Mouse (Mus musculus): ENCODE measurements at regions not wholly inside any gene's neighbourhood (a gene's known extent, or its start where the extent isn't known, plus 50 kb on each side); places are given as distances from the start of the nearest gene placed in this dataset.

DNA sequence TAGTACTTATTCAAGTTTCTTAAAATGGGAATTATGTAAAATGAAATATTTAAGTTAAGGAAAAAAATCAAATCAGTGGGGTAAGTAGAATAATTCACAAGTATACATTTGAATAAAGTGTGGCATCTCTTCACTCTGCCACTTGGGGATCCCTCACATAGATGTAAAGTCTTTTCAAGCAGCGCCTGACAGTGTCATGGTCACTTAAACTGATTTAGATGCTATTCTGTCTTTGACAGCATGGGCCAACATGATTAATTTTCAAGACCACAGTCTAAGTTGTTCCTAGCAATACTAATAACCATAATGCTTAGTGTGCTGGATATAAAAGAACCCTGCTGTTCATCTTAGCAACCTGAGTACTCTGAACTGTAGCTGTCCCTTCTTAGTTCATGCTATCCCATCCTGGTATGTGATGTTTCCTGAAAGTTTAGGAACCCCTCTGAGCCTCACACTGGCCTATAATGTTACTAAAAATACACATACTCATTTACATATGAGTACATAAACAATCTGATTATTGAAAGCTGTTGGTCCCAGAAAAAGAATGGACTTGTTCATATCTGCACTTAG, 68.4 kb upstream of the Plppr5 start:
- H3K27me3 ChIP-seq (replicated peaks), result no peaks in the 10 kb centered on the region
- H3K9me3 ChIP-seq (replicated peaks; ENCODE audit: low read length), result no peaks in the 10 kb centered on the region
- no peak overlapping the region for H3K9ac ChIP-seq (ENCODE audit: insufficient read depth, low read depth)
- no peaks in the 10 kb centered on the region for H3K36me3 ChIP-seq (replicated peaks in 1 of 2; ENCODE audit: control insufficient read depth in 1 of 2, insufficient read depth in 1 of 2, low read length in 1 of 2)
- H3K4me3 ChIP-seq (replicated peaks in 1 of 3; ENCODE audit: low read depth in 2 of 3, low read length in 2 of 3, poor library complexity in 1 of 3), result no peak overlapping the region
- H3K79me2 ChIP-seq (replicated peaks; ENCODE audit: control insufficient read depth, extremely low read depth, insufficient read depth, poor library complexity, severe bottlenecking), result no peaks in the 10 kb centered on the region
- H3K4me1 ChIP-seq (ENCODE audit: control insufficient read depth in 1 of 2, insufficient read depth in 2 of 2), result no peaks in the 10 kb centered on the region
- dilution Hi-C loops (cut with MboI; ENCODE audit: extremely low pct_ligation_motif_present, extremely low pct_unique_long_range_greater_than_20kb, low sequenced_read_pairs), result no loop called here
- in situ Hi-C loops (cut with MboI; ENCODE audit: low pct_ligation_motif_present, low pct_unique_long_range_greater_than_20kb, low sequenced_read_pairs), result no loop called here
- DNase-seq (ENCODE audit: extremely low read depth), result no peak
- no peak for TF ChIP-seq IRF4 (IDR thresholded peaks at IDR 0.05; ENCODE audit: low read depth, low read length)
- 0 out of 4 replicates have a peak, but pooled peaks of 1 of the 2 experiments have one; percentile 4 for TF ChIP-seq CTCF (conservative IDR thresholded peaks at IDR 0.05 in 1 of 2, IDR thresholded peaks at IDR 0.05 in 1 of 2; ENCODE audit: low read depth in 2 of 2, low read length in 2 of 2)
- no peak overlapping the region for H3K4me2 ChIP-seq (ENCODE audit: insufficient read depth, low read depth, poor library complexity, severe bottlenecking)
- no peak overlapping the region for H3K27ac ChIP-seq (ENCODE audit: insufficient read depth, low read depth)

GRCm38 (mm10) chr3:117501107-117501506, 73.5 kb upstream of the Plppr5 start:
- H3K36me3 ChIP-seq (replicated peaks in 1 of 2; ENCODE audit: control insufficient read depth in 1 of 2, insufficient read depth in 1 of 2, low read length in 1 of 2), result no peaks in the 10 kb centered on the region
- DNase-seq (ENCODE audit: extremely low read depth), result no peak
- H3K4me1 ChIP-seq (ENCODE audit: control insufficient read depth in 1 of 2, insufficient read depth in 2 of 2), result no peaks in the 10 kb centered on the region; a peak in 1 of 4 replicates
- TF ChIP-seq NRF1 (IDR thresholded peaks at IDR 0.05; ENCODE audit: low read depth, low read length), result no peak
- TF ChIP-seq POLR2A (IDR thresholded peaks at IDR 0.05; ENCODE audit: low read depth, low read length), result no peak
- no peak for TF ChIP-seq USF2 (conservative IDR thresholded peaks at IDR 0.05; ENCODE audit: low read depth, low read length)
- TF ChIP-seq SIN3A (IDR thresholded peaks at IDR 0.05; ENCODE audit: low read length), result no peak
- TF ChIP-seq MYC (IDR thresholded peaks at IDR 0.05; ENCODE audit: low read depth, low read length), result no peak
- TF ChIP-seq POLR2AphosphoS2 (IDR thresholded peaks at IDR 0.05; ENCODE audit: low read depth, low read length), result no peak
- TF ChIP-seq TBP (conservative IDR thresholded peaks at IDR 0.05; ENCODE audit: low read depth, low read length), result no peak
- TF ChIP-seq MEF2A (IDR thresholded peaks at IDR 0.05; ENCODE audit: borderline replicate concordance, low read depth, low read length), result no peak
- no peak for TF ChIP-seq TCF12 (IDR thresholded peaks at IDR 0.05; ENCODE audit: low read depth, low read length)
- no peak for TF ChIP-seq SMC3 (IDR thresholded peaks at IDR 0.05; ENCODE audit: low read depth, low read length)
- TF ChIP-seq MXI1 (IDR thresholded peaks at IDR 0.05; ENCODE audit: low read depth, low read length), result no peak
- no peak for TF ChIP-seq CTCF (conservative IDR thresholded peaks at IDR 0.05 in 1 of 2, IDR thresholded peaks at IDR 0.05 in 1 of 2; ENCODE audit: low read depth in 2 of 2, low read length in 2 of 2)
- no peak for TF ChIP-seq ZMIZ1 (IDR thresholded peaks at IDR 0.05; ENCODE audit: low read depth, low read length)
- TF ChIP-seq RAD21 (IDR thresholded peaks at IDR 0.05; ENCODE audit: low read depth, low read length), result no peak
- TF ChIP-seq EP300 (IDR thresholded peaks at IDR 0.05; ENCODE audit: low read length), result no peak
- no peak for TF ChIP-seq ZC3H11A (IDR thresholded peaks at IDR 0.05; ENCODE audit: low read depth, low read length)
- no peak for TF ChIP-seq CHD1 (IDR thresholded peaks at IDR 0.05; ENCODE audit: low read depth, low read length)
- H3K9ac ChIP-seq (ENCODE audit: insufficient read depth, low read depth), result no peak overlapping the region
- no peaks in the 10 kb centered on the region for H3K9me3 ChIP-seq (replicated peaks; ENCODE audit: low read length)
- no peaks in the 10 kb centered on the region for H3K79me2 ChIP-seq (replicated peaks; ENCODE audit: control insufficient read depth, extremely low read depth, insufficient read depth, poor library complexity, severe bottlenecking)
- dilution Hi-C loops (cut with MboI; ENCODE audit: extremely low pct_ligation_motif_present, extremely low pct_unique_long_range_greater_than_20kb, low sequenced_read_pairs), result no loop called here
- H3K27ac ChIP-seq (ENCODE audit: insufficient read depth, low read depth), result no peak overlapping the region
- H3K27me3 ChIP-seq (replicated peaks), result no peaks in the 10 kb centered on the region
- H3K4me3 ChIP-seq (replicated peaks in 1 of 3; ENCODE audit: low read depth in 2 of 3, low read length in 2 of 3, poor library complexity in 1 of 3), result no peak overlapping the region
- in situ Hi-C loops (cut with MboI; ENCODE audit: low pct_ligation_motif_present, low pct_unique_long_range_greater_than_20kb, low sequenced_read_pairs), result no loop called here
- no peak overlapping the region for H3K4me2 ChIP-seq (ENCODE audit: insufficient read depth, low read depth, poor library complexity, severe bottlenecking)

All from CH12.LX (cell line).